Comparison of ENCODE assay signal across 7 mouse cellular contexts in the genomic region with DNA sequence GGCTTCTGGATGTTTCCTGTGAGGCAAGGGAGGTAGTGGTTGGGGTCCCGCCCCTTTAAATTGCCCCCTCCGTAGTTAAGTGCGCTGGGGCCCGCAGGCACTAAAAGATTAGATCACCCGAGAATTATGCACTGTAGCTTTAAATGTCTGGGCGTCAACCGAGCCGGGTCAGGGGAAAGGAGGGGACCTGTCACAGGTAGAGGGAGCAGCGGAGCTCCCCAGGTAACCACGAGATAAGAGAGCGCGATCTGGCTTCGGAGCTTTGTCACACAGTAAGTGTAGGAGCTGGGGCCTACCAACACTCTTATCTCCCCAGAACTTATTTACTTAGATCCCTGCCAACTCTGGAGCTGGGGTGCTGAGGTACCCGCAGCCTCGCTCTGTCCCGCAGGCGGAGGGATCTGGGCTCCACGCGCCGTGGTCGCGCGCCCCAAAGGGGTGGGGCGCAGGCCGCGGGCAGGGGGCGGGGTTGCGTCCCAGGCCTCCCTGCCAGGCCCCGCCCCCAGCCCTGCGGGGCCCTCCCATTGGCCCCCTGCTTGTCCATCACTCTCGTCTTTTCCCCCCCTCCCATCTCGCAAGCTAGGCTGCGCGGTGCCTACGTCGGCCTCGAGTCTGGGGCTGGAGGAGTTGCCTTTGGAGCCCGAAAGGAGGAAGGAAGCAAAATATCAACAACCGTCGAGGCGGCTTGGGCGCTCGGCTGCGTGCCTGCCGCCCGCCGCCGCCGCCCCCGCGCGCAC. TPM values are rescaled to one million over a fixed set of nuclear protein-coding genes. Genes with fewer than 3 reads are reported as not detected.
DNase-seq lines count a peak whose midpoint lies in the region; ATAC-seq lines count a peak whose summit lies in the region.

TSS of gene Mef2d (plus strand) at position 586 of the 737 bp plus-strand sequence.

- no peaks in the 10 kb centered on the region for H3K9me3 ChIP-seq in intestine, embryonic 16.5 days (ENCODE audit: control insufficient read depth, low read length)
- H3K9me3 ChIP-seq in midbrain, embryonic 11.5 days (ENCODE audit: control insufficient read depth, low read length): no peaks in the 10 kb centered on the region

- peak within 1 kb of the TSS; percentile 93 for H3K9ac ChIP-seq in intestine, embryonic 16.5 days (ENCODE audit: low read depth, low read length)
- H3K9ac ChIP-seq in midbrain, embryonic 11.5 days (ENCODE audit: low read length): peak within 1 kb of the TSS; percentile 87

- under 1% methylated on average over 50 of the region's 52 CpGs for WGBS in intestine, embryonic 16.5 days
- under 1% methylated on average over 47 of the region's 52 CpGs for WGBS in midbrain, embryonic 11.5 days

- peaks cover 67% of the 10 kb centered on the region for H3K4me1 ChIP-seq in intestine, embryonic 16.5 days (ENCODE audit: control insufficient read depth, insufficient read depth, low read length)
- H3K4me1 ChIP-seq in midbrain, embryonic 11.5 days (ENCODE audit: control insufficient read depth, insufficient read depth, low read length): peaks cover 53% of the 10 kb centered on the region

- H3K27me3 ChIP-seq in intestine, embryonic 16.5 days (replicated peaks; ENCODE audit: control insufficient read depth, insufficient read depth, low read length): no peaks in the 10 kb centered on the region
- H3K27me3 ChIP-seq in midbrain, embryonic 11.5 days (ENCODE audit: control insufficient read depth, insufficient read depth, low read length): peaks cover 24% of the 10 kb centered on the region

- intact Hi-C loops in left cerebral cortex, postnatal 36 days (cut with DNase I): loop anchor here (5.0 kb wide), 1 partner anchor 35 kb away; no protein-coding TSS in a partner anchor

- no peaks in the 10 kb centered on the region for H3K36me3 ChIP-seq in intestine, embryonic 16.5 days (ENCODE audit: control insufficient read depth, insufficient read depth, low read length)
- no peaks in the 10 kb centered on the region for H3K36me3 ChIP-seq in midbrain, embryonic 11.5 days (ENCODE audit: control insufficient read depth, insufficient read depth, low read length)

- peak; percentile 84 for ATAC-seq in intestine, embryonic 16.5 days
- ATAC-seq in midbrain, embryonic 11.5 days (ENCODE audit: low FRiP score): peak; percentile 89

- DNase-seq in adrenal gland, adult 8-10 months: peak; percentile 92
- DNase-seq in embryo, embryonic 9.5 days (ENCODE audit: extremely low spot score): peak; percentile 96
- DNase-seq in gastrocnemius, postnatal 4 days (ENCODE audit: low spot score in 2 of 2): peak; percentile 94
- peak; percentile 91 to 94 for DNase-seq in left cerebral cortex, postnatal 36 days (ENCODE audit: low spot score in 2 of 2)
- DNase-seq in midbrain, embryonic 11.5 days (ENCODE audit: low spot score, missing footprints): peak; percentile 99
- peak; percentile 98 for DNase-seq in skeletal muscle tissue, adult 2 months (ENCODE audit: low read depth, low spot score)

- H3K27ac ChIP-seq in intestine, embryonic 16.5 days (ENCODE audit: low read length): peak within 1 kb of the TSS; percentile 100
- H3K27ac ChIP-seq in midbrain, embryonic 11.5 days (ENCODE audit: low read depth, low read length): peak within 1 kb of the TSS; percentile 82

- peak within 1 kb of the TSS; percentile 79 for H3K4me2 ChIP-seq in intestine, embryonic 16.5 days (ENCODE audit: low read depth, low read length)
- peak within 1 kb of the TSS; percentile 92 for H3K4me2 ChIP-seq in midbrain, embryonic 11.5 days

- peak within 1 kb of the TSS; percentile 90 for H3K4me3 ChIP-seq in intestine, embryonic 16.5 days (ENCODE audit: low read length)
- peak within 1 kb of the TSS; percentile 77 for H3K4me3 ChIP-seq in midbrain, embryonic 11.5 days (ENCODE audit: low read depth, low read length)

RNA-seq across cellular contexts. Expression of gene Mef2d, which starts in this region (rescaled TPM):
- 100 to 1,000 TPM in 1 of 4 experiments, 10 to 100 TPM in 3; 82.0 to 111 (median 89.0) TPM for total RNA-seq in adrenal gland, adult 8-10 months (2022)
- total RNA-seq in gastrocnemius, postnatal 4 days (2021): 100 to 1,000 TPM; 160 to 174 TPM
- 13.7 and 23.2 TPM in 2 replicates for polyA plus RNA-seq in intestine, embryonic 16.5 days (2015; fragmentation: Nextera tagmentation; extraction: Ambion mirVana)
- total RNA-seq in left cerebral cortex, postnatal 36 days (2021): 100 to 1,000 TPM; 203 to 231 TPM
- 9.0 and 10.9 TPM in 2 replicates for polyA plus RNA-seq in midbrain, embryonic 11.5 days (2014; fragmentation: Nextera tagmentation; extraction: Ambion mirVana)

Comparison
In these comparisons a context has a peak if more than half of its experiments do, and no peak if none do; other contexts are left out.
1. Peak in every context shown above with its lines: DNase-seq, ATAC-seq, H3K4me3 ChIP-seq and H3K27ac ChIP-seq.